Mouse (Mus musculus) stomach, embryonic 16.5 days (tissue): ENCODE results near the gene Tmem41b. TPM values are rescaled to one million over a fixed set of nuclear protein-coding genes. Genes with fewer than 3 reads are reported as not detected.
A peak's percentile ranks its signal among the peaks of the same experiment; 100 is the strongest.

Experiments
- ATAC-seq: fragments of 200-750 bp; cut with Nextera tagmentation; 2 replicates; pipeline ENCODE4 v1.8.0; 2017; ENCODE audit warnings: moderate number of reproducible peaks, moderate TSS enrichment; ENCODE audit not compliant: insufficient read depth, low FRiP score
- H3K27ac ChIP-seq: fragments of 300-500 bp; sonication (generic); 2 replicates; pipeline ENCODE4 v1.5.1; 2014; ENCODE audit warnings: low read length
- H3K27me3 ChIP-seq: fragments of 300-500 bp; sonication (generic); 2 replicates; pipeline ENCODE4 v1.6.1; 2014; ENCODE audit warnings: low read length, control low read depth, mixed read lengths; ENCODE audit not compliant: control insufficient read depth, insufficient read depth
- H3K36me3 ChIP-seq: fragments of 300-500 bp; sonication (generic); 2 replicates; pipeline ENCODE4 v1.6.1; 2014; ENCODE audit warnings: low read length; ENCODE audit not compliant: control insufficient read depth, insufficient read depth
- H3K4me1 ChIP-seq: fragments of 300-500 bp; sonication (generic); 2 replicates; pipeline ENCODE4 v1.6.1; 2014; ENCODE audit warnings: low read length, control low read depth, mixed read lengths; ENCODE audit not compliant: control insufficient read depth, insufficient read depth
- H3K4me2 ChIP-seq: fragments of 300-500 bp; sonication (generic); 2 replicates; pipeline ENCODE4 v1.6.1; 2014; ENCODE audit warnings: low read depth, low read length, mixed read lengths
- H3K4me3 ChIP-seq: fragments of 300-500 bp; sonication (generic); replicated peaks from 2 replicates; pipeline ENCODE4 v1.5.1; 2014; ENCODE audit warnings: mild to moderate bottlenecking, low read length
- H3K9ac ChIP-seq: fragments of 300-500 bp; sonication (generic); 2 replicates; pipeline ENCODE4 v1.6.1; 2014; ENCODE audit warnings: low read length
- H3K9me3 ChIP-seq: fragments of 300-500 bp; sonication (generic); replicated peaks from 2 replicates; pipeline ENCODE4 v1.6.1; 2016; ENCODE audit warnings: low read length, control low read depth; ENCODE audit not compliant: control insufficient read depth
- WGBS: fragments of 180-500 bp; shearing (Covaris S2); extraction: QIAGEN DNeasy Blood & Tissue Kit; methylation state at CpG from one replicate; pipeline ENCODE4 v1.1.7; 2014; 5-methylcytosine and 5-hydroxymethylcytosine counted together
- polyA plus RNA-seq: library from polyadenylated mRNA; unstranded; fragments of >200 nt; fragmentation: Nextera tagmentation; extraction: Ambion mirVana; gene quantifications from 2 replicates; pipeline ENCODE4 v1.2.1, GENCODE M21; 2015

Gene Tmem41b
- polyA plus RNA-seq, 1 experiment from 2014 or later: 67.5 TPM

DNA sequence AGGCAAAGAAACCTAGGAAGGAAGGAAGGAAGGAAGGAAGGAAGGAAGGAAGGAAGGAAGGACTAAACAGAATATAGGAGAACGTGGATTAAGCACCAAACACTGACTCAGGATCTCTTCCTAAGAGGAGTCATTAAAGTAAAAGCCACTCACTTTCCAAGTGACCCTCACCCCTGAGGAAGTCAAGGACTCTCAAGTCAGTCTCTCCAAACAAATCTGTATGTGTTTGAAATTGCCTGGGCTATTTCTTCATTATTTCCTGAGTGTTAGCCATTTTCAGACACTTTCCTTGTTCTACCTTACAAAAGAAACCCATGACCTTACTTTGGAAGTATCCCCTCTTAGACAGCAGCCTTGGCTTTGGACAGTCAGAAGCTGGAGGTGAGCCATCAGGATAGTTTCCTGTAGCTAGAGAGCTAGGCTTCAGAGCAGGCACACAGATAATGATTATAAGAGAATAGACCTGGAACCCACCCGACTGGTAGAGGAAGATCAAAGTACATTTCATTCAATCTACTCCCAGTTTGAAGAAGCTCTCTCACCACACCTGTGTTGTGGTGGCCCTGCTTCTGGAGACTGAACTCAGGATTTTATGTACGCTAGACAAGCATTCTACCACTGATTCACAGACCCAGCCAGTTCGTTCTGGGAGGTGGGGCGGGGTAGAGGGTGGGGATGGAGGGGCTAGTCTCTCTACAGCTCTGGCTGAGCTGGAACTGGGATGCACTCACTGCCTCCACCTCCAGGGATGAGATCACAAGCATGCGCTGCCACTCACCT is 31.9 kb downstream of the Tmem41b start:
- ATAC-seq: no peak
- no peaks in the 10 kb centered on the region for H3K9me3 ChIP-seq
- 51% methylated on average over 6 of the region's 6 CpGs for WGBS
- H3K4me2 ChIP-seq: no peak overlapping the region
- H3K36me3 ChIP-seq: no peaks in the 10 kb centered on the region
- no peak overlapping the region for H3K27ac ChIP-seq
- H3K9ac ChIP-seq: no peak overlapping the region
- no peak overlapping the region for H3K4me3 ChIP-seq
- no peaks in the 10 kb centered on the region for H3K27me3 ChIP-seq
- peaks cover 20% of the 10 kb centered on the region for H3K4me1 ChIP-seq

DNA sequence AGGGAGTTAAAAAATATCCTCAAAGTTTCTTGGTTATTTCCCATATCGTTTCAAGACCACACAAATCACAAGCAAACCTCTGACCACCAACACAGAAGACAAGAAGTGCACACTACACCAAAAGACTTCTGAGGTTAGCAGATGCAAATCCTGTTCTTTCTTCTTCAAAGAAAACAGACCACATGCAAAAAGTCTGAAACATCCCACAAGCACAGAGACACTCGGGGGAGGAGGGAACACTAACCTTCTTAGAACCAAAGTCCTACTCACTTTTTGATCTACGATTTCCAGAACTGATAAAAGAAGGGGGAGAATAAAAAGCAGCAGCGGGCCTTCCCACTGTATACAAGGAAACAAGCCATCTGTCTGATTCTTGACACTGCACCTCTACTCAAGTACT is 35.4 kb downstream of the Tmem41b start:
- Histone ChIP-seq H3K27ac (no peak overlapping the region), H3K9me3 (no peaks in the 10 kb centered on the region), H3K4me2 (no peak overlapping the region), H3K36me3 (no peaks in the 10 kb centered on the region), H3K27me3 (no peaks in the 10 kb centered on the region), H3K9ac (no peak overlapping the region), H3K4me1 (peaks cover 12% of the 10 kb centered on the region), H3K4me3 (no peak overlapping the region)
- WGBS: 66% methylated on average over 4 of the region's 4 CpGs
- no peak for ATAC-seq

GRCm38 (mm10) chr7:109944421-109945034 is 42.2 kb downstream of the Tmem41b start:
- 57% methylated on average over 6 of the region's 6 CpGs for WGBS
- Histone ChIP-seq H3K4me3 (no peak overlapping the region), H3K9me3 (no peaks in the 10 kb centered on the region), H3K27me3 (no peaks in the 10 kb centered on the region), H3K36me3 (no peaks in the 10 kb centered on the region), H3K4me2 (no peak overlapping the region), H3K27ac (peak overlapping the region; percentile 50), H3K9ac (no peak overlapping the region), H3K4me1 (peaks cover 6% of the 10 kb centered on the region; the same call in 1 of the 2 replicates)
- ATAC-seq: peak; percentile 47; the same call in 1 of the 2 replicates

DNA sequence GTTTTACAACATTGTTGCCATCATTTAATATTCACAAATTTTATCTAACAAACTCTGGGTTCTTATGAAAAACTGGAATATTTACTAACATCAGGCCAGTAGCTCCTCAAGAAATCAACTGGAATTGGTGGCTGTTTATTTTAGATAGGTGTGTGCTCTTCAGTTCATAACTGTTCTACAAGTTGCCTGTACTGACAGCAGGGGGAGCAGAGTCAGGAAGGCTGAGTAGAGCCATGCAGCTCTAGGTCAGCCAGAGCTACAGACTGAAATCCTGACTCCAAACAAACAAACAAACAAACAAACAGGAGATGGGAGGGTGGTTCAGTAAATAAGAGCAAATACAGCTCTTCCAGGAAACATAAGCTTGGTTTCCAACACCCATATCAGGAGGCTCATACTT is 57.1 kb downstream of the Tmem41b start:
- no peaks in the 10 kb centered on the region for H3K27me3 ChIP-seq
- no peak overlapping the region for H3K9ac ChIP-seq
- H3K4me2 ChIP-seq: no peak overlapping the region
- H3K27ac ChIP-seq: no peak overlapping the region
- no peaks in the 10 kb centered on the region for H3K9me3 ChIP-seq
- no peak for ATAC-seq
- H3K4me1 ChIP-seq: no peaks in the 10 kb centered on the region
- H3K36me3 ChIP-seq: no peaks in the 10 kb centered on the region
- no peak overlapping the region for H3K4me3 ChIP-seq

DNA sequence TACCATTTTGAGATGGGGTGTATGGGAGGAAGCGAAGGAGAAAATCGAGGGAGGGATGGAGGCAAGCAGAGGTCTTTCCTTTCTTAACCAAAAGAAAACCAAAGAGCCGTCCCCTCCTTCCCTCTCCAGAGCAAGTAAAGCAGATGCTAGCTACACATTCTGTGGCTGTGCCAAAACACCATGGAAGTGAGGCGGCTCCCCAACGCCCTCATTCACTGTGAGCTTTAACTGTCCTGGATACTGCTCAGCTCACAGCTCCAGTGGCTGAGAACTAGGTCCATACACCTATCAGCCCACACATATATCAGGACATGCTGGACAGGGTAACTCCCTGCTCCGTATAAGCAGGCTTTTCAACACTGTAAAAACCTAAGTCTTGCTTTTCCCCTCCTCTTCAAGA is 58.4 kb downstream of the Tmem41b start:
- Histone ChIP-seq H3K9ac (no peak overlapping the region), H3K9me3 (no peaks in the 10 kb centered on the region), H3K4me3 (no peak overlapping the region), H3K4me2 (no peak overlapping the region), H3K4me1 (no peaks in the 10 kb centered on the region), H3K36me3 (no peaks in the 10 kb centered on the region), H3K27me3 (no peaks in the 10 kb centered on the region), H3K27ac (no peak overlapping the region)
- ATAC-seq: no peak
- 88% methylated on average over 6 of the region's 6 CpGs for WGBS

DNA sequence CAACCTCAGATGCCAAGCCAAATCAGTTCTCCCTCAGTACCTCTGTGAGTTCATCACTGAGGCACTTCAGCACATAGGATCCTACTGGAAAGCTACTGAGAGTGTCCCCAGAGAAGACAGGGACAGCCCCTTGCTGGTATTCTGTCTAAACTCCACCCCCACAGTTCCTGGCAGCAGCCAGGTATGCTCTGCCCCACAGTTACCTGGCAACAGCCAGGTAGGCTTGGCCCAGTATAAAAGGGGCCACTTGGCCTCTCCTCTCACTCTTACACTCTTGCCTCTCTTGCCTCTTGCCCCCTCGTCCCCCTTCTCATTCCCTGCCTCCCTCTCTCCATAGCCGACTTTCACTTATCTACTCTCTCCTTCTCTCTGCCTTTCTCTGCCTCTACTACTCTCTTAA is 61.8 kb downstream of the Tmem41b start:
- Histone ChIP-seq H3K27me3 (no peaks in the 10 kb centered on the region), H3K36me3 (peaks cover 9% of the 10 kb centered on the region; the same call in 1 of the 2 replicates), H3K9ac (no peak overlapping the region), H3K9me3 (no peaks in the 10 kb centered on the region), H3K27ac (no peak overlapping the region), H3K4me2 (no peak overlapping the region), H3K4me1 (no peaks in the 10 kb centered on the region), H3K4me3 (no peak overlapping the region)
- 62% methylated on average over 2 of the region's 2 CpGs for WGBS
- ATAC-seq: no peak

DNA sequence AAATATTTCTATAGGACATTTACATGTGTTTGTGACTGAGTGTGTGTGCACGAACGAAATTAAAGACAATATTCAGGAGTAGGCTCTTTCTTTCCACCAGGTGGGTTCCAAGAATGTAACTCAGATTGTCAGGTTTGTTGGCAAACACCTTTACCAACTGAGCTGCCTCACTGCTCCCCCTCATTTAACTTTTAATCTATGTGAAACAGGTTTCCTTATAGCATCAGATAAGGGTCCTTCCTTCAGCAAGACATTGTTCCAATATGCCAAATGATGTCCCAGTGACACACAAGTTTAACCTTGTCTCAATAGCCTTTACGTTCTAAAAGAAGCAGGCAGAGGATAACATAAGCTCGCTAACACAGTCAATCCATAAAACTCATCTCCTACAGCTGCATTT is 63.8 kb downstream of the Tmem41b start:
- no peak for ATAC-seq
- WGBS: 89% methylated on average over 4 of the region's 4 CpGs

More for the DNA sequence above, 63.8 kb downstream of the Tmem41b start:
- H3K4me3 ChIP-seq: no peak overlapping the region
- H3K4me2 ChIP-seq: no peak overlapping the region
- no peaks in the 10 kb centered on the region for H3K27me3 ChIP-seq
- H3K4me1 ChIP-seq: no peaks in the 10 kb centered on the region
- no peaks in the 10 kb centered on the region for H3K9me3 ChIP-seq
- H3K27ac ChIP-seq: no peak overlapping the region
- H3K36me3 ChIP-seq: peaks cover 17% of the 10 kb centered on the region; the same call in 1 of the 2 replicates
- H3K9ac ChIP-seq: no peak overlapping the region

Other genes with a start within 250 kb of the Tmem41b start
- gene Tmem9b, start 234.1 kb downstream of the Tmem41b start, polyA plus RNA-seq: 78.6 and 84.0 TPM in 2 replicates
- gene Nrip3, start 204.9 kb downstream of the Tmem41b start, polyA plus RNA-seq: 0.87 and 1.2 TPM in 2 replicates
- 1.8 and 1.9 TPM in 2 replicates for gene Scube2, start 121.2 kb downstream of the Tmem41b start, polyA plus RNA-seq
- gene Dennd5a, start 26.5 kb downstream of the Tmem41b start, polyA plus RNA-seq: 24.7 and 27.3 TPM in 2 replicates
- 49.4 and 49.5 TPM in 2 replicates for gene Ipo7, start 31.3 kb upstream of the Tmem41b start, polyA plus RNA-seq
- gene Zfp143, start 74.3 kb upstream of the Tmem41b start, polyA plus RNA-seq: 15.0 and 15.9 TPM in 2 replicates
- 17.9 and 18.9 TPM in 2 replicates for gene Wee1, start 135.1 kb upstream of the Tmem41b start, polyA plus RNA-seq
- gene Swap70, start 234.8 kb upstream of the Tmem41b start, polyA plus RNA-seq: 23.2 and 25.8 TPM in 2 replicates